Mouse (Mus musculus) NIH3T3 (cell line): ENCODE measurements around the gene Milr1.
"Not testable (repeated sequence)": the region's sequence is repeated elsewhere in the genome, so short reads cannot be mapped to it uniquely, and the experiment has no call there.

Experiments used
- DNase-seq: peaks from one replicate; pipeline ENCODE4 v3.0.0-alpha.2; 2012; ENCODE audit warnings: low read depth

Gene Milr1

GRCm38 (mm10) chr11:106776960-106777359, 25.9 kb downstream of the Milr1 start:
- no peak for DNase-seq

- no peak for DNase-seq
Measured at GRCm38 (mm10) chr11:106777395-106777794, 26.4 kb downstream of the Milr1 start.

- no peak for DNase-seq
Measured at GRCm38 (mm10) chr11:106778132-106778531, 27.1 kb downstream of the Milr1 start.

GRCm38 (mm10) chr11:106778589-106779387, 27.8 kb downstream of the Milr1 start:
- no peak for DNase-seq

GRCm38 (mm10) chr11:106779388-106780088, 28.5 kb downstream of the Milr1 start, which contains the start of gene Polg2:
Polg2 (minus strand) TSS chr11:106779537.
- peak; percentile 97 for DNase-seq

- DNase-seq = no peak
Measured at GRCm38 (mm10) chr11:106780089-106780425, 29.0 kb downstream of the Milr1 start.

- DNase-seq = no peak
Measured at GRCm38 (mm10) chr11:106780590-106781220, 29.7 kb downstream of the Milr1 start.

GRCm38 (mm10) chr11:106782271-106782670, 31.2 kb downstream of the Milr1 start:
- DNase-seq = not testable (repeated sequence)

GRCm38 (mm10) chr11:106782841-106783764, 32.1 kb downstream of the Milr1 start:
- no peak for DNase-seq

GRCm38 (mm10) chr11:106784476-106784875, 33.5 kb downstream of the Milr1 start:
- no peak for DNase-seq

GRCm38 (mm10) chr11:106785043-106785442, 34.0 kb downstream of the Milr1 start:
- no peak for DNase-seq

- peak; percentile 97 for DNase-seq
Measured at GRCm38 (mm10) chr11:106787131-106788025, 36.4 kb downstream of the Milr1 start.

GRCm38 (mm10) chr11:106788026-106788774, 37.2 kb downstream of the Milr1 start:
- DNase-seq = peak; percentile 99

- DNase-seq = peak; percentile 98
Measured at GRCm38 (mm10) chr11:106788775-106789459, 37.9 kb downstream of the Milr1 start, which contains the start of the genes Ddx5 and Cep95. Ddx5 (minus strand) TSS chr11:106789185. Cep95 (plus strand) TSS chr11:106789252.

GRCm38 (mm10) chr11:106789649-106790048, 38.6 kb downstream of the Milr1 start:
- DNase-seq = peak; percentile 45

- peak; percentile 33 for DNase-seq
Measured at GRCm38 (mm10) chr11:106793846-106794245, 42.8 kb downstream of the Milr1 start.

- DNase-seq = peak; percentile 92
Measured at GRCm38 (mm10) chr11:106795679-106796078, 44.7 kb downstream of the Milr1 start.

GRCm38 (mm10) chr11:106802069-106802627, 51.1 kb downstream of the Milr1 start:
- no peak for DNase-seq

GRCm38 (mm10) chr11:106807442-106807841, 56.4 kb downstream of the Milr1 start:
- DNase-seq = not testable (repeated sequence)
